Mouse (Mus musculus): ENCODE measurements around the gene Gpatch4.

The Gpatch4 gene

DNA sequence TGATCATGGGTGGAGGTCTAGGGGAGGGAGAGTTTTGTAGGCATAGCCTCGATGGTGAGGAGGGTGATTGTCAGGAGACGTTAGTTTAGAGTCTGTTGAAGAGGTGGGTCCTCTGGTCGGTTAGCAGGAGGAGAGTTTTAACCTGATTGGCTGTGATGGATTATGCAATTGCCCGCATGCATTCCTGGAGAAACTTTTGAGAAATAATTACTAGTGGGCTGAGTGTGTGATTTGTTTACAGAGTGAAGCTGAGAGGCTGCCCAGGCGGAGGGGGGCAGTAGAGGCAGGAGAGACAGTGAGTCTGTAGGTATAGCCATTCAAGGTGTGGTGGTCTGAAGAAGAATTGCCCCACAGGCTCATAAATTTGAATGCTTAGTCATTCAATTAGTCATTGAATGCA is 9.4 kb upstream of the Gpatch4 start:
- DNase-seq, result peak; percentile 18

GRCm38 (mm10) chr3:88035561-88036293 is 7.2 kb upstream of the Gpatch4 start:
- no peak for DNase-seq

DNA sequence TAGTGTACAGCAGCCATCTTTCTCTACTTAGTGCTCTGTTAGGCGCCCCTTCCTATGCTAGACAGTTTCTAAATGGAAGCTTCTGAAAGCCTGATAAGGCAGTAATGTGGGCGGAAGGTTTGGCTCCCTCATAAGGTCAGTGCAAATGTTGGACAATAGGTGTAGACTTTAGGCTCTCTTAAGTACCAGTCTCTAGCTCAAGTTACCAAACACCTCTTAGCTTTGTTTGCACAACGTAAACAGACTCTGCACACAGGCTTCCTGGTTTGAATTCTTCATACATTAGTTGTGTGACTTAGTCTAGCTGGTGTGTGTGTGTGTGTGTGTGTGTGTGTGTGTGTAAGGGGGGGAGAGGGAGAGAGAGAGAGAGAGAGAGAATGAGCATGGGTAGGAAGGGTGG is 6.6 kb downstream of the Gpatch4 start:
- DNase-seq, result no peak

- DNase-seq, result no peak
Observed at GRCm38 (mm10) chr3:88057030-88057429, 14.1 kb downstream of the Gpatch4 start.

DNA sequence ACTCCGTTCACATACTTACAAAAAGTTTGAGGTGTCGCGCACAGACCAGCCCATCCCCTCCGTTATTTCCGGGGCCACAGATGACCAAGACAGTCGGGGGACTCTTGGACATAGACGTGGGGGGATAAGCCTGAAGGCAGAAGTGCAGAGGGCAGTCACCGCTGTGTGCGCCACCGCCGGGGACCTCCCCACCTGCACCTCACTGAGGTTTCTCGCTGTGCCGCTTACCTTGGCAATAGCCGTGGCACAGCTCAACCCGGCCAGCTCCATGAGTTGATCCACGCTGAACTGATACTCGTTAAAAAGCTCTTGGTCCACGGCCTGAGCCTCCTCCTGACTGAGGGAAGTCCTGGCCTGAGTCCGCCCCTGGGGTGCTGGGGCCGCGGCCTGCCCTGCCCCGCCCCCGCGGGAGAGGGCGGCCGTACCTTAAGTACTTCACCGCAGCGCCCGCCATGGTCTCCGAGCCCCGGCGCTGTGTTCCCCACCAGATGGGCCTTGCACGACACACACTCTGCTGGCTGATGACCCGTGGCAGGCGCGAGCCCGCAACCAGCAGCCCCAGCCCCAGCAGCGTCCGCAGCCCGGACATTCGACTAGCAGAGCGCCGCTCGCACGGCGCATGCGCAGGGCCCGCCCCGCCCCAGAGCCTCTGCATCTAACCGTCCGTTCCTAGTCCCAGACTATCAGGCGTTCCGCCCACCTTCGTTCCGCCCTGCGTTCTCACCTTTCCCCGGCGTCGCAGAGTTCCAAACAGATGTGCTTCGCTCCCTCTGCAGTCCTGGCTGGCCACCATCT is 15.2 kb downstream of the Gpatch4 start, which contains the start of gene Naxe:
Naxe (minus strand) TSS at position 594 of the 795 bp plus-strand sequence.
- peak; percentile 84 for DNase-seq

DNA sequence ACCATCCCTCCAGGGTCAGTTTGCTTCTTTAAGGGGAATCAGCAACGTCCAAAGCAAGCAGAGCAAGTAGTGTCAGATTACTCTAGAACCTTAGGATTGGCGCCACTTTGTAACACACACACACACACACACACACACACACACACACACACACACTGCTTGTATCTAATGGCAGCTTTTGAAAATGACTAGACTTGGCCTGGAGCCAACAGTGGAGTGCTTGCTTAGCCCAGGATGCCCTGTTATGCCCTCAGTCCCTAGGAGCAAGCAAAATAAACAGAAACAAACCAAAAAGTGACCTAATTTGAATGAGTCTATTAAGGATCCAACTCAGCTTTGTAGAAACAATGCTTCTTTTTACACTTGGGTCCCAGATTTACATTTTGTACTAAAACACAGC is 25.5 kb downstream of the Gpatch4 start:
- peak; percentile 64 for DNase-seq

- peak; percentile 91 for DNase-seq
Observed at GRCm38 (mm10) chr3:88071783-88072182, 28.9 kb downstream of the Gpatch4 start.

DNA sequence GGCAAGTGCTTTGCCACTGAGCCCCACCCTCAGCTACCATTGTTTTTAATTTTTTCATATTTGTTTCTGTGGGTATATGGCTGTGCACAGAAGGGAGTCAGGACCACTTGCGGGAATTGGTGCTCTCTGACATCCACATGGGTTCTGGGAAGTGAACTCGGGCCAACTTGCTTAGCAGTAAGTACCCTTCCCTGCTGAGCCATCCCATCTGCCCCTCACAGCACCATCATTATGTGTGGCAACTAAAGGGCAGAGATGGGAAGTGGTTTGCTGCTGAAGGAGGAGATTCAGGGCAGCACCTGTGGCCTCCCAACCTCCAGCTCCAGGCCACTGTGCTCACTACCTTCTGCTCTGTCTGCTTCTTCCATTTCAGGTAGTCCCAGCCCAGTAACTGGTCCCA is 30.7 kb downstream of the Gpatch4 start:
- no peak for DNase-seq

- no peak for DNase-seq
Observed at GRCm38 (mm10) chr3:88074351-88074750, 31.4 kb downstream of the Gpatch4 start.

DNA sequence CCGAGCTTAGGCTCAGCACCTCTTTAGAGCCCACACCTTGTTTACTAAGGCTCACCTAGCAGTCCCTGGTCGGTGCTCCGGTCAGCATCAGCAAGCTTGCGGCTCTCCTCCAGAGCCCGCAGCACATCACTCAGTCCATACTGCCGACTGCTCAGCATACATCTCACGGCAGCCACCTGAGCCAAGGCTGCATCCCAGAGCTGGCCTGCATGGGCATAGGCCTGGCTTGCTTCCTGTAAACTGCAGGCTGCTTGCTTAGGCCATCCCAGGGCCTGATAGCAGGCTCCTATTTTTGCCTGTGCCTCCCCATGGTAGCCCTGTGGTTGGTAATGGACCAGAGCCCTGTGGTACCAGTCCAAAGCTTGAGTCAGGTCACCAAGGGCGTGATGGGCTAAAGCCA is 31.9 kb downstream of the Gpatch4 start:
- DNase-seq, result no peak

DNA sequence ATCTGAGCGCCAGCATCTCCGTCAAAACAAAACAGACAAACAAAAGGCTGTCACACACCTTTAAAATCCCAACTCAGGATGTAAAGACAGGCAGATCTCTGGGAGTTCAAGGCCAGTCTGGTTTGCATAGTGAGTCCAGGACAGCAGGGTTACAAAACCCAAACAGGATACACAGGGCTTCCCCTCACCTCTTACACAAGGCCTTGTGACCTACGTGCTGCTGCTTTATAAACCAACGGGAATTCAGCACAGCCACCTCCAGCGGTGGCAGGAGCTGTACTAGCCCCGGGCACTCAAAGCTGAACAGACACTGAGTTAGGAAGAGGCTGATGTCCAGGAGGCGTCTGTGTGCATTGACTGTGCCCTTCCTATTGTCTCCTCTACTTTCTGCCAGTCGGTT is 34.5 kb downstream of the Gpatch4 start:
- DNase-seq, result no peak

- no peak for DNase-seq
Observed at GRCm38 (mm10) chr3:88078204-88078603, 35.3 kb downstream of the Gpatch4 start, which contains the start of gene Ttc24. Gene Ttc24, minus strand, starts transcription at chr3:88078304.

DNA sequence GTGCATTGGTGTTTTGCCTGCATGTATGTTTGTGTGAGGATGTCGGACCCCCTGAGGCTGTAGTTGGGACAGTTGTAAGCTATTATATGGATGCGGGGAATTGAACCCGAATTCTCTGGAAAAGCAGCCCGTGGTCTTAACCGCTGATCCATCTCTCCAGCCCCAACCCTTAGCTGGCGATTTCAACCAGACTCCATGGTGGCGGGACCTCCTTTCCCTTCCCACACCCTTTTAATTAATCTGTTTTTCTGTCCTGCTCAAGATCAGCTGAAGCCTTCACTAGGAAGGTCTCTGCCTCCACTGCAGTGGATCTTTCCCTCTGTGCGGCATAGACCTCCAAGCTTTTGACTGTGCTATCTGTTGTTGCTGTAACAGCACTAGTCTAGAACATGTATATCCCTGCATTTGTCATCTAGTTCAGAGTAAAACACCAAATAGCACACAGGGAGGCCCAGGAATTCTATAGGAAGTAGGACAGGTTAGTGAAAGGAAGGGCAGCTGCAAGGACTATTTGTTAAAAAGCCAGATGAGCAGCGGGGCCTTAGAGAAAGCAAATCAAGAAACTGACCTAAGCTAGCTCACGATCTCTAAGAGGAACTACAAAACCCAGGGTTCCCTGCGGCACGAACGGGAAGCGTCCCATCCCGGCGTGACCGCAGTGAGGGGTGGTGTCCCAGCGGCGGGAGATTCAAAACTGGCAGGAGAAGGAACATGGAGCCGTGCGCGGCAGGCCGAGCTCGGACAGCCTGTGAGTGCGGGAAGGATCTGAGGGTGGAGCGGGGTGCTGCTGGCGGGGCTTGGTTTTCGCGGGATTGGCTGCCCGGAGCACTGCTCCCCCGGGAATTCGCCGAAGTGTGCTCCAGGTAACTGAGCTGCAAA is 38.7 kb downstream of the Gpatch4 start, which contains the start of gene Iqgap3:
Iqgap3 (plus strand) TSS at position 627 of the 879 bp plus-strand sequence.
- peak; percentile 92 for DNase-seq

DNA sequence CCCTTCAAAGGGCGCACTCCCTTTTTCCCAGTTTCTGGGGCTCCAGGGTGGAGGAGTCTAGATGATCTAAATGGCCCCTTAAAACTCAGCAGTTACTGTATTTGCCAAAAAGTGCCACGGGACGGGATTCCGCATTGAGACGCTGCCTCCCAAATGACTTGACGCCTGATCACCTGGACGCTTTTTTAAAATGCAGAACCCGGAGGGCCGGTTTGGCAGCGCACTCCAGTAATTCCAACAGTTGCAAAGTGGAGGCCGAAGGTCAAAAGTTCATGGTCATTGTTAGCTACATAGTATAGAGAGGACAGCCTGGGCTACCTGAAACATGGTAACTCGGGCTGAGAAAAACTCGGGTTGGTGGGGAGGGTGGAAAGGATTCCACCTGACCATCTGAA is 39.3 kb downstream of the Gpatch4 start:
- DNase-seq, result no peak

- DNase-seq, result peak; percentile 15
Observed at GRCm38 (mm10) chr3:88082663-88083062, 39.8 kb downstream of the Gpatch4 start.

DNA sequence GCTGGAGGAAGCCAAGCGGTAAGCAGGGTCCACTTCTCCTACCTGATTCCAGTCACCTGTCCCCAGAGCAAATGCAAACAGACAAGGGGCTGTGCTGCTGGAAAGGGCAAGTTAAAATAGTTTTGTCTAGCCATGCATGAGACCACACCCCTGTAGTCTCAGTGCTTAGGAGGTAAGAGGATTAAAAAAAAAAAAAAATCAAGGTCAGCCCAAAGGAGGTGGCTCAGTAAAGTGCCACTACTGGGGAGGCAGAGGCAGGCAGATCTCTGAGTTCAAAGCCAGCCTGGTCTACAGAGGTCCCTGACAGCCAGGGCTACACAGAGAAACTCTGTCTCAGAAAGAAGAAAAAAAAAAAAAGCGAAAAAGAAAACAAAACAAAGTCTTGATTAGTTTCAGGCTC is 41.1 kb downstream of the Gpatch4 start:
- no peak for DNase-seq

- DNase-seq, result no peak
Observed at GRCm38 (mm10) chr3:88085459-88085858, 42.6 kb downstream of the Gpatch4 start.

- peak; percentile 44 for DNase-seq
Observed at GRCm38 (mm10) chr3:88087688-88088087, 44.8 kb downstream of the Gpatch4 start.

GRCm38 (mm10) chr3:88090106-88090505 is 47.2 kb downstream of the Gpatch4 start:
- no peak for DNase-seq

GRCm38 (mm10) chr3:88090616-88091015 is 47.7 kb downstream of the Gpatch4 start:
- DNase-seq, result no peak

DNA sequence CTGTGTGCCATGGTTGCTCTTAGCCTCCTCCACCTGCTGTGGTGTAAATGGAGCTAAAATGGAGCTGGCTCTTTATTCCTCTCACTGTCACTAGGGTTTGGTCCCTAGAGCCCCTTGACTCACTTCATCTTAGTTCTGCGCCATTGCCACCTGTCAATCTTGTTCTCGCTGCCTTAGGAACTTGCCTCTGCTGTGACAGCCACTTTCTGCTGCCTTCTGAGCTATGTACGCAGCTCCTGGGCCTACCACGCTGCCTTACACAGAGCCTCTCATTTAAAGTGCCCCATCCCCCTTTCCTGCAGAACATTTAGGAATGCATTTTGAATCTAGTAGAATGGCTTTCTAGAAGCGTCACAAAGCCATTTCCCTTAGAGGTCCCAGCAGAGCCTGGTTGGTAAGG is 51.2 kb downstream of the Gpatch4 start:
- no peak for DNase-seq

DNA sequence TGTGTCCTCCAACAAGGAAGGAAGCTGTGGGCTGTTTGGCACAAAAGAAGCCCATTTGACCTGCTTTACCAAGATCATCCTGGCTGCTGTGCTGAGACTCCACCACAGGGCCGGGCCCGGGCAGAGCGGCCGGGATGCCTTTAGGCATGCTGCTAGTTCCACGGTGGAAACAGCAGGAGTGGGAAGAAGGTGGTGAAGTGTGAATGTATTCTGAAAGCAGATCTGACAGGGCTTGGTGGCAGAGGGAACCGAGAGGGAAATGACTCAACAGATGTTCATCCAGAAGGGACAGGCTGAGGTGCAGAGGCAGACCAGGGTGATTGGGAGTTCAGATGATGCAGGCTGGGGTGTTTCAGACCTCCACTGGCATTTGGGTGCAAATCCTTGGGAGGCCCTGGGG is 54.8 kb downstream of the Gpatch4 start:
- DNase-seq, result no peak

- no peak for DNase-seq
Observed at GRCm38 (mm10) chr3:88100251-88100650, 57.3 kb downstream of the Gpatch4 start.
